Comparison of ENCODE assay signal across 8 mouse cellular contexts in the genomic region with DNA sequence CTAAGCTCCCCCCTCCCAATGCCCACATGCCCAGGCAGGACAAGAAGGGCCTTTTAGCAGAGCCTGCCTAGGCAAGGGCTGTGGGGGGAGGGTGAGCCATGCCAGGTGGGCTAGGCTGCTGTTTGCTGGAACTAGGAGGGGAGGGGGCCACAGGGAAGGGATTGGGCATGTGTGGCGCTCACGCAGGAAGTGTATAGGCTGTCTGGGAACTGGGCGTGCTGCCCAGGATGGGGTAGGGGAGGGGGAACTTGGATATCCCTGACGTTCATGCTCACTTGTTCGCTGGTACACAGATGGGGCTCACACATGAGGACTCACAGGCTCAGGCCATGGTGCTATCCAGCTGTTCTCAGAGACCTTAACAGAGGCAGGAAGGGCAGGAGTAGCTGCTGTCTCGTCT. TPM values are rescaled to one million over a fixed set of nuclear protein-coding genes. Genes with fewer than 3 reads are reported as not detected.
A peak's percentile ranks its signal among the peaks of the same experiment; 100 is the strongest.
DNase-seq lines count a peak whose midpoint lies in the region; ATAC-seq and TF ChIP-seq lines count a peak whose summit lies in the region.

No protein-coding gene starts in this region.

- H3K27ac ChIP-seq in forebrain, postnatal 0 days (ENCODE audit: low read depth, low read length) = peak overlapping the region; percentile 64

- peak; percentile 93 for ATAC-seq in forebrain, postnatal 0 days
- ATAC-seq in megakaryocyte, adult 5-6 weeks (ENCODE audit: poor library complexity, severe bottlenecking) = no peak

- intact Hi-C loops in left cerebral cortex, postnatal 10 days (cut with DNase I) = no loop called here

- TF ChIP-seq CTCF in forebrain, postnatal 0 days (IDR thresholded peaks at IDR 0.05; ENCODE audit: low read depth) = no peak

- no peaks in the 10 kb centered on the region for H3K27me3 ChIP-seq in forebrain, postnatal 0 days (ENCODE audit: insufficient read depth, low read length)

- no peaks in the 10 kb centered on the region for H3K36me3 ChIP-seq in forebrain, postnatal 0 days (ENCODE audit: insufficient read depth)

- H3K9ac ChIP-seq in forebrain, postnatal 0 days = no peak overlapping the region

- 0 out of 2 replicates have a peak, but pooled peaks cover 3% of the 10 kb centered on the region for H3K4me1 ChIP-seq in forebrain, postnatal 0 days (ENCODE audit: insufficient read depth)

- 13% methylated on average over 6 of the region's 6 CpGs for WGBS in forebrain, postnatal 0 days

- H3K4me3 ChIP-seq in forebrain, postnatal 0 days (ENCODE audit: low read depth, low read length) = no peak overlapping the region

- H3K4me2 ChIP-seq in forebrain, postnatal 0 days (ENCODE audit: low read depth) = no peak overlapping the region; the same call in 1 of the 2 replicates

- no peaks in the 10 kb centered on the region for H3K9me3 ChIP-seq in forebrain, postnatal 0 days (ENCODE audit: low read length)

- peak; percentile 86 to 91 for DNase-seq in left cerebral cortex, postnatal 10 days (ENCODE audit: extremely low spot score in 1 of 2, low spot score in 2 of 2)
- DNase-seq in left cerebral cortex, adult 11 months (ENCODE audit: low spot score) = no peak
- DNase-seq in forebrain, postnatal 0 days = peak; percentile 92
- DNase-seq in kidney, postnatal 4 days = peak; percentile 72 to 81
- DNase-seq in lung, postnatal 4 days = peak; percentile 75 to 87
- DNase-seq in adrenal gland, postnatal 25 days = no peak
- no peak for DNase-seq in frontal cortex, postnatal 36 days (ENCODE audit: low spot score in 2 of 2)

RNA-seq across cellular contexts. Expression of a gene that starts 3.5 kb away (rescaled TPM):
- total RNA-seq in left cerebral cortex, postnatal 10 days (2021) = 10 to 100 TPM; 21.2 to 28.0 TPM
- 19.4 and 24.7 TPM in 2 replicates for total RNA-seq in forebrain, postnatal 0 days (2014; rRNA removed)
- polyA plus RNA-seq in forebrain, postnatal 0 days (2015; fragmentation: Nextera tagmentation; extraction: Ambion mirVana) = 5.1 and 7.5 TPM in 2 replicates
- total RNA-seq in megakaryocyte, adult 5-6 weeks (2015) = not detected in 2 replicates
- not detected in 2 replicates for total RNA-seq in megakaryocyte, adult 5-6 weeks (2017)
- 10.0 and 10.4 TPM in 2 replicates for total RNA-seq in adrenal gland, postnatal 25 days (2021)

RNA-seq across cellular contexts. Expression of a gene that starts 3.8 kb away (rescaled TPM):
- not detected for total RNA-seq in left cerebral cortex, postnatal 10 days (2021)
- total RNA-seq in forebrain, postnatal 0 days (2014; rRNA removed) = not detected in 2 replicates
- polyA plus RNA-seq in forebrain, postnatal 0 days (2015; fragmentation: Nextera tagmentation; extraction: Ambion mirVana) = 0.12 and 0.13 TPM in 2 replicates
- total RNA-seq in megakaryocyte, adult 5-6 weeks (2015) = not detected in 2 replicates
- total RNA-seq in megakaryocyte, adult 5-6 weeks (2017) = not detected in 2 replicates
- 1.6 and 1.8 TPM in 2 replicates for total RNA-seq in adrenal gland, postnatal 25 days (2021)

RNA-seq across cellular contexts. Expression of a gene that starts 59.9 kb away (rescaled TPM):
- 1 to 10 TPM; 3.4 to 4.1 TPM for total RNA-seq in left cerebral cortex, postnatal 10 days (2021)
- 3.7 and 5.8 TPM in 2 replicates for total RNA-seq in forebrain, postnatal 0 days (2014; rRNA removed)
- polyA plus RNA-seq in forebrain, postnatal 0 days (2015; fragmentation: Nextera tagmentation; extraction: Ambion mirVana) = 1.2 and 1.3 TPM in 2 replicates
- total RNA-seq in megakaryocyte, adult 5-6 weeks (2015) = 3.6 and 4.0 TPM in 2 replicates
- total RNA-seq in megakaryocyte, adult 5-6 weeks (2017) = 2.2 and 3.1 TPM in 2 replicates
- total RNA-seq in adrenal gland, postnatal 25 days (2021) = 28.6 and 35.1 TPM in 2 replicates

Comparison
In these comparisons a context has a peak if more than half of its experiments do, and no peak if none do; other contexts are left out.
1. DNase-seq: peak in left cerebral cortex, postnatal 10 days (2 of 2), forebrain, postnatal 0 days (single experiment), kidney, postnatal 4 days (2 of 2) and lung, postnatal 4 days (2 of 2); none in left cerebral cortex, adult 11 months (single experiment), adrenal gland, postnatal 25 days (single experiment) and frontal cortex, postnatal 36 days (0 of 2).
2. RNA of a gene that starts 3.5 kb away (total RNA-seq): 21.2 to 28.0 TPM in left cerebral cortex, postnatal 10 days, 19.4 to 24.7 TPM in forebrain, postnatal 0 days and 10.0 to 10.4 TPM in adrenal gland, postnatal 25 days; not detected in megakaryocyte, adult 5-6 weeks; every median in the first group is over 10 times any median in the second.